Mouse (Mus musculus) layer of hippocampus, adult 18-20 months (tissue): Measurements from ENCODE around the gene Nr2c2. TPM values are rescaled to one million over a fixed set of nuclear protein-coding genes. Genes with fewer than 3 reads are reported as not detected.
"Not testable (repeated sequence)": the region's sequence is repeated elsewhere in the genome, so short reads cannot be mapped to it uniquely, and the experiment has no call there.

Experiments
- DNase-seq, 2 experiments: peaks; one replicate each; pipeline ENCODE4 v3.0.0; 2022; ENCODE audit warnings: low spot score in 2 of 2
- long read RNA-seq: library from polyadenylated mRNA; stranded (forward); transcript quantifications from one replicate; pipeline ENCODE4 v2.0.0, GENCODE M21; 2021
- total RNA-seq, 2 experiments: library from RNA; stranded (reverse); gene quantifications; 2 replicates each; pipeline ENCODE4 v1.2.3; 2021

The Nr2c2 gene
- 10 to 100 TPM; 82.1 to 88.0 TPM for total RNA-seq
- long read RNA-seq, full-length matches to known transcripts = 12 of 72 reads
- long read RNA-seq, partial matches to known transcripts = 27 of 72 reads
- long read RNA-seq, other reads (novel, unspliced or antisense) = 33 of 72 reads

DNA sequence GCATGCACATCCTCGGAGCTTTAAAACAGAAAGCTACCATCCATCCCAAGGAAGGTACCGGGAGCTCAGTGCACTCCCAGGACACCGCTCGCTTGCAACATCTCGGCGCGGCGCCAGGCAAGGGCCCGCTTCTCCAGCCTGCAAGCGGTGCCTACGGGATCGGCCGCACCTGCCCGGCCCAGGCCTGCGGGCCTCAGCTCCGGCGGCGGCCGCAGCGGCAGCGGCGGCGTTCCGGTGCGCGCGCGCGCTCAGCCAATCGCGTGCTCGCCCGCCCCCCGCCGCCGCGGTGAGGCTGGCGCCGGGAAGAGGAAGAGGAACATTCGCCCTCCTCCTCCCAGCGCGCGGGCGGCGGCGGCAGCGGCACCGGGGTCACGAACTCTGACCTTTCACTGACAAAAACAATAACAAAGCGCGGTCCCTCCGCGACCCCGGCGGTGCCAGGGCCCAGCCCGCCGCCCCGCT, at the start of gene Nr2c2:
TSS of gene Nr2c2 (plus strand) at position 261 of the 462 bp plus-strand sequence.
- peak; percentile 83 to 89 for DNase-seq

GRCm38 (mm10) chr6:92042055-92042454, 49.1 kb upstream of the Nr2c2 start:
- DNase-seq = no peak

DNA sequence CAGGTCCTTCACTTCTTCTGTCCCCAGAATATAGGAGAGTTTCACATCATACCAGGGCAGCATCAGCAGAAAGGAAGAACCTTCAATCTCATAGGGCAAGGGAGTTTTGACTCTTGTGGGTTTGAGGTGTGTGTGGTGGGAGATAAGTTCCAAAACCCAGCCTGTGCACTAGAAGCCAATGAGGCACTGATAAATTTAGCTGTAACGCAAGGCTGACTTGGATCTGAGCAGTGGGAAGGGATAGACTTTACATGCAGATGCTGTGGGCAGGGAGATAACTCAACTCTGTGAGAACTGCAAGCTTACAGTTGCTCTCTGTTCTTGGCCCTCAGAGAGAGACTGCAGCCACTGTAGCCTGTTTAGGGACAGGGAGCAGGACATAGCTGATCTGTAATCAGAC, 48.3 kb upstream of the Nr2c2 start:
- DNase-seq = no peak

DNA sequence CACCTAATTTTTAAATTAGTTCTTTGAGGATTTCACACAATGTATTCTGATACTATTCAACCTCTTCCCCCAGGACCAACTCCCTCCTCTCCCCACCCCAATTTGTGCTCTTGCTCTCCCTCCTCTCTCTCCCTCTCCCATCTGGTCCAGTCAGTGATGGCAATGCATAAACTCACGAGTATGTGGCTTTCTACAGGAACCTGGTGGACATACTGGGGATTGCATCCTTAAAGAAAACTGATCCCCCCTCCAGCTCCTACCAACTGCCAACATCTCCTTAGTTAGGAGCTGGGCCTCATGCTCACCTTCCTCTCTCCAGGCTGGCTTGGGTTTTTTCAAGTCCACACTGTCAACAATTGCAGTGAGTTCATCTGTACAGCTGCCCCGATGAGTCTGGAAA, 33.4 kb upstream of the Nr2c2 start:
- no peak for DNase-seq

DNA sequence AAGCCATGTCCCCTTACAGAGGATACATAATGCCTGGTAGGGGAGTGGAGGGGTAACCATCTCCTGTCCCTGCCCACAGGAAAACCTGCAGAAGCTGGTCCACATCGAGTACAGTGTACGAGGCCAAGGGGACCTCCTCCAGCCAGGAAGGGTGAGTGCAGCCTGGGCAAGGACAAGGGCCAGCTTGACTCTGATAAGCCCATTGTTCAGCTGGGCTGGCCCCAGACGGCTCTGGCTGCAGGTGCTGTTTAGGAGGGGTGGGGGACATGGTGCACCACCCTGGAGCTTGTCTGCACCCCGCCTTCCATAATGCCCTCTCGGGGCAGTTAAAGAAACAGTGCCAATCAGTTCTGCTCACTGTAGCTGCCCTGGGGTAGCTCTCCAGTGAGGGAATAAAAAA, 29.5 kb upstream of the Nr2c2 start:
- DNase-seq = no peak

GRCm38 (mm10) chr6:92063452-92063851, 27.7 kb upstream of the Nr2c2 start:
- DNase-seq = no peak

- DNase-seq = peak; percentile 13 to 41
Observed at GRCm38 (mm10) chr6:92064101-92064500, 27.1 kb upstream of the Nr2c2 start.

GRCm38 (mm10) chr6:92065721-92066496, 25.3 kb upstream of the Nr2c2 start:
- DNase-seq = peak in 1 of 2 experiments; percentile 51

DNA sequence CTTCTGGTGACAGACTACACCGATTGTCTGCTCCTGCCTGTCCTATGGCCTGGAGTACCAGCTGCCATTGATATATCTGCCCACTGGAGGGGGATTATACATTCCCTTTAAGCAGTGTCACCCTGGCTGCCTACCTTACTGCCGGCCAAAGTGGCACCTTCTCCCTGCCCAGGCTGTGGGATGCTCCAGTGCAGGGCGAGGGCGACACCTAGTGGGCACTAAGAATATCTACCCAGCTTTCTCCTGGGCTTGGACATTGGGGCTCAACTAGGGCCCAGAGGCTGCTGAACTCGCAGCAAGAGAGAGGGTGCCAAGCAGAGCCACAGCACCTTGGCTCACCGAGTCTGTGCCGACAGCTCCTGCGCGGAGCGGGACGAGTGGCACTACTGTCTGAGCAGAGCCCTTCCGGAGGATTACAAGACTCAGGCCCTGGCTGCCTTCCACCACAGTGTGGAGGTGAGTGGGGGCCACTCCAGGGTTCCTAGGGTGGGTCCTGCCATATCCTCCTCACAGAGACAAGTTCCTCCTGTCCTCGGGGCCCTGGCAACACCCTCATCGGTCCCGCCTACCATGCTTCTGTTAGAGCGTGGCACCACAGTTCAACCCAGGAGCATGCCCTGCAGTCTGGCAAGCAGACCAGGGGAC, 23.9 kb upstream of the Nr2c2 start:
- DNase-seq = peak; percentile 36 to 75

GRCm38 (mm10) chr6:92071121-92071839, 19.9 kb upstream of the Nr2c2 start:
- no peak for DNase-seq

DNA sequence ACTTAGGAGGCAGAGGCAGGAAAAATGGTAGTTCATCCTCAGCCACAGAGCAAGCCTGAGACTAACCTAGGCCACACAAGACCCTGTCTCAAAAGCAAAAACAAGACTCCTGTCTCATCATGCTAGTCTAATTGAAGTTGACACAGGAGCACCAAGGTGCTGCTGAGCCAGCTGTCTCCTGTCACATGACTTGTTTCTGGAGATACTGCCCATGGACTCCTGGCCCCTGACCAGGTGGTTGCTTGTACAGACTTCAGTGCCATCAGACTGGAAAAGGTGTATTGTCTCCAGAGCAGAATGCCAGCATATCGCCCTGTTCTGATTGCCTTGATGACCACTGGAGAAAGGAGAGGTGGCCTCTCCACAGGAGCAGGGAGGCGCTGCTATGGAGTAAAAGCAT, 10.5 kb upstream of the Nr2c2 start:
- no peak for DNase-seq

DNA sequence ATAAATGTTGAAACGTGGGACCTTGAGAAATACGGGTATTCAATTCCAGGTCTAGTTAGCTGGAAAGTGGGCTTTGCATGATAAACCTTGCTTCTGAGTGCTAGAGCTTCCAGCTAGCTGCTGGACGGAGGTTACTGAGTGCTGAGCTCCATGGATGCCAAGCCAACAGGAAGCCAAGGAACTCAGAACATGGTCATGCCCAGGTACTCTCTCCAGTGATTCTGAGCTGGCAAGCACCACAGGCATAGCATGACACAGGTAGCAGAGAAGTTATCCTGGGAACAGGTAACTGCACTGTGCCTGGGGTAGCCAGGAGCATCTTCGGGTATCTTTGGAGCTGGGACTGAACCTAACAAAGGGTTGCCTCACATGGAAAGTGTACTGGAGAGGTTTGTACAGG, 8.4 kb upstream of the Nr2c2 start:
- no peak for DNase-seq

DNA sequence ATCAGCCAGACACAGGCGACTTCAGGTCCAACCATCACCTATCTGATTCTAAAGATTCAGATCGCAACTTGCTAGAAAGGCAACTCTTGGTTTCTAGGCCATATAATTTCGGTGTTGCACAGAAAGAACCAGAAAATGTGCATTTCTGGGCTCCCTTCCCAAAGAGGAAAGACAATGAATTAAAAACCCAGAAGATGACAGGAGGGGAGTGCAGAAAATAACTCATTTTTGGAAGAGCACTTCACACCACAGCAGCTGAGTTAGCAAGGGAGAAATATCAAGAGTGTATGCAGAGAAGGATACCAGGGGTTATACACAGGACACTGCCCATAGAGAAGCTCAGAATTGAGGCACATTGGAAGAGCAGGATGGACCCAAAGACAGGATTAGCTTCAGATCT, 6.3 kb upstream of the Nr2c2 start:
- no peak for DNase-seq

DNA sequence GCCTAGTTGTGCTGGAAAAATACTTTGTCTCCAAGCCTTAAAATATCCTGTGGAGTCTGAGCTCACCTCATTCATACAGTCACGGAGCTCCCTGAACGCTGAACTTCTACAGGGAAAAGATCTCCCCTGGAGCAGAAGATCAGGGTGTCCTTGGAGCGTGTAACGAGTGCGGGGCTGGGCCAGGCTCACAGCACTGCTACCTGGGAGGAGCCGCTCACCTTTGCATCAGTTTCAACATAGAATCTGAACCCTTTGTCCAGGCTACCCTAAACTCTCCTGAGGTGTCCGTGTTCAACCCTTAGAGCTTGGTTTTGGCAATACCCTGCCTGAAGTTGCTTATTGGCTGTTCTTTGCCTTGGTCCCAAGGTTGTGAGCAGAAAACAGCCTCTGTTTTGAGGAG, 2.0 kb upstream of the Nr2c2 start:
- not testable (repeated sequence) for DNase-seq

- no peak for DNase-seq
Observed at GRCm38 (mm10) chr6:92089982-92090381, 1.2 kb upstream of the Nr2c2 start.

DNA sequence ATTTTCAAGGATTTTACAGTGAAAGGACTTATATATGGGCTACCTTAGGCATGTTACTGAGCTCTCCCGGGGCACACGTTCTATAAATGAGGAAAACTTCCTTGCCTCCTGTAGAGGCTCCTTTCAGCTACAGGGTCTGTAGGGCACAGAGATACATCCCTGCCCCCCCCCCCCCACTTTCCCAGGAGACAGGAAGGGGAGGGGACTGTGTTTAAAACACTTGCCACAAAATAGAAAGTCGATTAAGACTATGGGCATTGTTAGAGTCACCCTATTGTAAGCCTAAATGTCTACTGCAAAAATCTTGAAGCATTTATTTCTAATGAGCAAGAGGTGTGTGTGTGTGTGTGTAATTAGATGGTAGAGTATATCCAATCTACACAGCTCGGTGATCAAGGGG, 693 bp upstream of the Nr2c2 start:
- no peak for DNase-seq

DNA sequence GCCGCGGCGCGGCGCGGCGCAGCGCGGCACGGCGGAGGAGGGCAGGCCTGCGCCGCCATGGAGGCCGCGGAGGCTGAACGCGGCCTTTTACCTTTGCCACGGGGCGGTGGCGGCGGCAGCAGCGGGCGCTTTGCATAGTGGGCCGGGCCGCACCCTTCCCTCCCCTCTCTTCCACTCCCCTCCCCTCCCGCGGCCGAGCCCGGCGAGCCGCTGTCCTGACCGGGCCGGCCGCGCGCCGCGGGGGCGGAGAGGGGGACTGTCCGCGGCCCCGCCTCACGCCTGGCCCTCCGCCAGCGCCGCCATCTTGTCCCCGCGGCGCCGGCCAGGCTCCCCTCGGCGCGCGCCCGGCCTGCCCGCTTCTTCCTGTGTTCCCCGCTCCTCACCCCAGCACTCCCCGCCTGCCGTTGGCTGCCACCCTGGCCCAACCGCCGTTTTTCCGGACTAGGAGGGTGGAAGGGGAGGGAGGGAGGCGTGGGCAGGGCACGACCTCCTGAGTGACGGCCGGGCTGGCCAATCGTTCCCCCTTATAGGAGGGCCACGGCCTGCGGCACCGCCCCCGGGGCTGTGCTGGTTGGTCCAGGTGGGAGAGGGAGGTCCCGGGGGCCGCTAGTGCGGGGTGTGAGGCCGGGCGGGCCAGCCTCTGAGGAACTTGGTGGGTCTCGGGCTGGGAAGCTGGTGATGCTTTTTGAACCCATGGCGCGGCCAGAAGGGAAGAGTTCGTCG, 738 bp downstream of the Nr2c2 start:
- peak; percentile 99 to 100 for DNase-seq

DNA sequence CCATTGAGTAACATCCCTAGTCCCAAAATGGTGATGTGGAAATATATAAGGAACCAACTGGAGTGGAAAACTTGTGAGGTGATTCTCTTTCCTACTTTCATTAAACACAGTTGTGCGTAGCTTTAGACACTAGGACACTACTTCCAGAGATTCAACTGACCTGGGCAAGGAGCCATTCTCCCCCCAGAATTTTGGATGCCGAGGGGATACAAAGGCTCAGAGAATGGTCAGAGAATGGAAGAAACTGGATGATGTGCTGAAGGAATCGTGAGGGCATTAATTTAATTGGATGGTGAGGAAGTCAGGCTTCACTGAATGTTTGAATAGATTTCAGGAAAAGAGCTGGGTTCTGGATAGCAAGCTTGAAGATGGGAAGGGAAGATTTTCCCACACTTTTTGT, 1.5 kb downstream of the Nr2c2 start:
- DNase-seq = no peak

DNA sequence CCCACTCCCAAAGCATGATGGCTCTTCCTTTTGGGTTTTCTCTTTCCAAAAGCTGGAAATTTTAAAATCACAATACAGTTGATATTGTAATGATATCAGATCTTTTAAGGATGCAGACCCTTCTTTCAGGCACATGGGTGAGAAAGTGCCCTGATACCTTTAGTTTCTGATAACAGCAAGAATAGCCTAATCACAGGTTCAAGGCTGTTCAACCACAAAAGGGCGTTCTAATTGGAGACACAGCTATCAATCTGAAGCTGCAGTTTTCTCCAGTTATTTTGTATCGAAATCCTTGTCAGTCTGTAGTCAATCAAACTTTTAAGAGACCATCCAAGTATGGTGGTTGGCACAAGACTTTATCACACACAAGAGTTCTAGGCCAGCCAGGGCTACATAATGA, 2.7 kb downstream of the Nr2c2 start:
- no peak for DNase-seq

- no peak for DNase-seq
Observed at GRCm38 (mm10) chr6:92100679-92101360, 9.6 kb downstream of the Nr2c2 start.

DNA sequence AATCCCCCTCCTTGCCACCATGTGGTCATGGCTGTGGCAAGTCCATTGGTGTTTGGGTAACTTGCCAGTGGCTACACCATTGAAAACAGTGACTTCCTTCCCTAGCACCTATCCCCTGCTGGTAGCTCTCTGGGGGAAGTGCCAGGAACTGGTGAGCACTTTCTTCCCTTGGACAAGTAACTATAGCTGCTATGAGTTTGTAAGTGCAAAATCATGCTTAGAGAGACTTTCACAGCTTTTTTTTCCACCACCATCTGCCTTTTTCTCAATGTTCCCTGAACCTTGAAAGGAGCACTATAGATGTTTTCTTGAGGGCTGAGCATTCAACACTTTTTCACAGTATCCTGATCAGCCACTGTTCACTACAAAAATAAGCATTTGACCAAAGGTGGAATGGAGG, 33.4 kb downstream of the Nr2c2 start:
- no peak for DNase-seq
